Mouse (Mus musculus) layer of hippocampus, adult 18-20 months (tissue): Measurements from ENCODE around the gene Armc10. TPM values are rescaled to one million over a fixed set of nuclear protein-coding genes. Genes with fewer than 3 reads are reported as not detected.
"Not testable (repeated sequence)": the region's sequence is repeated elsewhere in the genome, so short reads cannot be mapped to it uniquely, and the experiment has no call there.

Source experiments
- DNase-seq, 2 experiments: peaks; one replicate each; pipeline ENCODE4 v3.0.0; 2022; ENCODE audit warnings: low spot score in 2 of 2
- total RNA-seq, 2 experiments: library from RNA; stranded (reverse); gene quantifications; 2 replicates each; pipeline ENCODE4 v1.2.3; 2021

Armc10 gene
- total RNA-seq, 2 experiments from 2014 or later, result 21.4 to 22.3 TPM

DNA sequence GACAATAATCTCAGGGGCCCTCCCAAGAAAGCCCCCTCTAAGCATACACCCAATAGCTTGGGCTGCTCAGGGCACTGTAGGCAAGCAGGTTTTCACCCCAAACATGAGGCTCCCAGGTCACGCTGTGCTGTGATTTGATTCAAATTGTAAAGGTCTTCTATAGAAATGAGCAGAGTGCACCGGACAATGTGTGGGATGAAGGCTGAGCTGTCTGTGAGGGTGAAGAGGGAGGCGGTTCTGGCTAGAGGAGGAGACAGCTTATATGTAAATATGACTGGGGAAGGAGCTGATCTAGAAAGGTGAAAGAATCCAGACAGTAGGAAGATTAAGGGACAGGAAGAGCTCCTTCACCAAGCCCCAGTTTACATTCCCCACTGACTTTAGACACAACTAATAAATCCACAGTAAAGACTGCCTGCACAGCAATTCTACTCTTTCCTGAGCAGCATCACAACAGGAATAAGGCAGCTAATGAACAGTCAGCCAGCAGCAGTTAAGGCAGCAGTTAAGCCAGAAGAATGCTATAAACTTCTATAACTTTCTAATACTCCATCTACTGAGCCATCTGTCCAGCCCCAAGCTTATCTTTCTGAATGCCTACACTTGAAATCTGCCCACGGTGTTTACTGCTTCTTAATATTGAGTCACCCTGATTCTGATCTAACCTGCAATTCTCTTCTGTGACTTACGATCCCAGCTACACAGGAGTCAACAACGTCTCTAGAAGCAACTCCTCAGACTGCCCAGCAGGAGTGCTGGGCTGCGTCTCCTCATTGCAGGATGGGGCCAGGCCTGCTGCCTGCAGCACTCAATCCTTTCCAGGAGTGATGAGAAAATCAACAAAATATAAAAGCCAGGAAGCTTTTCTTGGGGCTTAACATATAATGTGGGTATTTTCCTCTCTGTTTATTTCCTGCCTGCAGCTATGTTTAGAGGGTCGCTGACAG, 21.9 kb downstream of the Armc10 start:
- DNase-seq, result no peak

DNA sequence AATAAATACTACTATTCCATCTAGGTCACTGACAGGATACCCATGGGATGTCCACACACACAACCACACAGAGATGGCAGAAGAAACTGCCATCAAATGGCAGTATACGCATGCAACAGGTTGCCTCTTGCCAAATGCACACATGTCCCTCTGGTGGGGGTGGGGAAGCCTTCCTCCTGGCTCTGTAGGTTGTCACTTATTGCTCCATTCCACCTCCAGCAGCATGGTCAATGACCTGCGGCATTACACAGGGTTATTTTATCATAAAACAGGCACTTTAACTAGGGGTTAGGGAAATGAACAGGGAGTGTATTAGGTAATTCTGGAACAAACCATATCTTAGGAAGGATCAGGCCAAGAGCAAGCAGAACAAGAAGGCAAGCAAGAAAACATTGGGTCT, 23.7 kb downstream of the Armc10 start:
- DNase-seq, result no peak

DNA sequence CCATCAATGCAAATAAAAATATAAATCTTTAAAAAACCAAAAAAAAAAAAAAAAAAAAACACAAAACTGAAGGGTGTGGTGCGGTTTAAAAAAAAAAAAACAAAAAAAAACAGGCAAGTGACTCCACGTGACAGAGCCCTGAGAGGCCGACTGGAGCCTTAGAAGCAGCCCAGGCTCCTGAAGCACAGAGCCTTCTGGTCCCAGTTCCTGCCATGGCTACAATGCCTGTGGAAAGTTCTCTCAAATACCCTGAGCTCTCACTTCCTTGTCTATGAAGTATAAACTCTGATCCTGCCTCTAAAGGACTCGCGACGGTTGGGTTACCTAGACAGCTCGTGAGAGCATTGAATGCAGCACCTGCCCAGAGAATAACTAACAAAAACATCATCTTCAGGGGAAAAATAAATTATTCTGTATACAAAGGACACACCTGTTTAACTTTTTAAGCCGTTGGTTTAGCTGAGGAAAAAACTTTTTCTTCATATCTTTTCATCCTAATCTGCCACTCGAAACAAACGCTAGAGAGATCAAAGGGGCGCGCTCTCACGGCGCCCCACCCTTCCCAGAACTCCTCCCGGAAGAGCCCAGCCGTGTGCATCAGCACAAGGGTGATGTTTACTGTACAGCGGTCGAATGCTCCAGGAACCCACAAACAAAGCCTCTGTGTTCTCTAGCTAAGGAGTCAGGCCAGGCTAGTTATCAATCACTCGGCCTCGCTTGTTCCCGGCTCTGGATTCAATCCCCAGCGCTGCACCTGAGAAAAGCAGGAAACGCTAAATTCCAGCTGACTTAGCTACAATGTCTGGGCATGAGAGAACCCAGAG, 27.4 kb downstream of the Armc10 start:
- no peak for DNase-seq

DNA sequence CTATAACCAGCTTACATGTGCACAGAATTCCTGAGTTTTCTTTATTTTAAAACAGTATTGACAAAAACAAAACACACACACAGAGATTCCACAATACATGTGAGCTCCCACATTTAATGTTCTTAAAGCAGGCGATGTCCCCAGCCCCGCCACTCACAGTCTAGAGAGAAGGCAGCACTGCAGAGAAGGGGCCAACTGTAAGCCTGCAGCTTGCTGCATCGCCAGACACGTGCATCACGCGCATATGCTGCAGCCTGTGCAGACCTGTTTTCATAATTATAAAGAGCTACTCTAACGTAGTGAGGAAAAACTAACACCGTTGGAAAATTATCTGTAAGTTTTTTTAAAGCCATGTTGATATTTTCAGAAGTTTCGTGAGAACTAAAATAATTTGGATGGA, 28.1 kb downstream of the Armc10 start:
- DNase-seq, result no peak

DNA sequence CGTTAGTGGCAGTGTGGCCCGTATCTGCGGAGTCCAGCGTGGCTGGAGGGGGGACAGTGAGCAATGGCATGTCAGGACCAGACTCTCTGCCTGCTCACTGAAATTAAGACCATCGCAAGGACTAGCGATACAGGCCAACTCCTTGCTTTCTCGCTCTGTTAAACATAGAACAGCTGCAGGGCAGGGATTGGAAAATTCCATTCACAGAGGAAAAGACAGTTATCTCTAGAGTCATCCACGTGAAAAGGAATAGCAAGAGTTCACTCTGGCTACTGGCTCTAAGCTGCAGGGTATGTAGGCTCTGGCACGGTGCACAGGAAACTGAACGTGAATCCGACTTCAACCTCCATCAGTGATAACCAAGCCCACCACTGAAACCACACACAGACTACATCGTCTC, 29.4 kb downstream of the Armc10 start:
- no peak for DNase-seq

DNA sequence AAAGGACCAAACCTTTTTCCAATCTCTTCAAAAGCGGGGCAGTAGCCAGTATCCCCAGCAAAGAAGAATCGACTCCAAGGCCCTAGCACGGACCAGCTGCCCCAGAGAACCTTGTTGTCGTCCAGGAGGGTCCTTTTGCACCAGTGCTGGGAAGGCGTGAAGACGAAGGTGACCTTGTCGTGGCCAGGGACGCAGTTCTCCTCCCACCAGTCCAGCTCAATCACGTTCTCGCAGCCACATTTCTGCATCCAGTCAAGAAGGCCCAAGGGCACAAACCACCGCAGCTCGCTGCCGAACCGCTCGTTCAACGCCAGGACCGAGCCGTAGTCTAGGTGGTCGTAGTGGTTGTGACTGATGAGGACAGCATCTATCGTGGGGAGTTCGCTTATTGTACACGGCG, 29.9 kb downstream of the Armc10 start:
- no peak for DNase-seq

DNA sequence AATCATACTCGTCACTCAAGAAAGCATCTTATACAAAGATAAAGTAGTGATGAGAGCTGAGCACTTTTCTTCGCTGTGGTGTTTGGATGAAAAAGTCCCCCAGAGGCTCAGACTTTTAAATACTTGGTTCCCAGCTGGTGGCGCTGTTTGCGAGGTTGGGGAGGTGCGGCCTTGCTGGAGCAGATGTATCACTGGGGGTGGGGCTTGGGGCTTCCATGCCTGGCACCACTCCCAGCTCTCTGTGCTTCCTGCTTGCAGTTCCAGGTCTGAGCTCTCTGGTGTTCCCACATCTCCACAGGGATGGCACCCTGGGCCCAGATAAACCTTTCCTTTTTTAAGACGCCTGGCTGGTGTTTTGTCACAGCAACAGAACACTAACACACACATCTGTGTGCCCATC, 32.3 kb downstream of the Armc10 start:
- no peak for DNase-seq

DNA sequence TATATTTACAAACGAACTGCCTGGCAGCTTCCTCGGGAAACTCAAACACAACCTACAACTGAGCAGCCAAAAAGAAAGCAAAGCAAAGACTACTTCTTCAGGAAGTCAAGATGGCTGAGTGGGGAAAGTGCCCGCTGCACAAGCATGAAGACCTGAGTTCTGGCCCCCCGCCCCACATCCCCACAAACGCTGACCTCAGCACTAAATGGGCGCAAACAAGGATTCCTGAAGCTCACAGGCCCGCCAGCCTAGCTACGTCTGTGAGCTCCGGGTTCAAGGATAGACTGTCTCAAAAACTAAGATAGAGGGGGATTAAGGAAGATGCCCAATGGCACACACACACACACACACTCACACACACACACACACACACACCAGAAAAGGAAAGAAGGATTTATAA, 32.8 kb downstream of the Armc10 start:
- DNase-seq, result no peak

DNA sequence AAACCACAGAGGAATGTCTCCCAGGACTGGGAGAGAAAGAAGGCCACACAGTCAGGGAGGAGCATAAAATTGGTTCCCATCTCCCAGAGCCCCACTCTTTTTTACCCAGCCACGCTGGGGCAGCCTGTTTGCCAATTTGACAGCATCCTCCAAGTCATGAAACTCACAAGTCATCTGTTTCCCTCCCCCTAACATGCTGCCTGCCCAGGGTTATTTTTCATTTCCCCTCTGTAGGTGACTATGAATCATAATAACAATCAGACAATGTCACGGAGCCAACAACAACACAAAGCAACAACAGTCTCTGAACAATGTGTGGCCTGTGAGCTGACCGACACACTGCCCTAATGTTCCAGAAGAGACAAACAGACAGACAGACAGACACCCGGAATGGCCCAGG, 34.4 kb downstream of the Armc10 start:
- no peak for DNase-seq

DNA sequence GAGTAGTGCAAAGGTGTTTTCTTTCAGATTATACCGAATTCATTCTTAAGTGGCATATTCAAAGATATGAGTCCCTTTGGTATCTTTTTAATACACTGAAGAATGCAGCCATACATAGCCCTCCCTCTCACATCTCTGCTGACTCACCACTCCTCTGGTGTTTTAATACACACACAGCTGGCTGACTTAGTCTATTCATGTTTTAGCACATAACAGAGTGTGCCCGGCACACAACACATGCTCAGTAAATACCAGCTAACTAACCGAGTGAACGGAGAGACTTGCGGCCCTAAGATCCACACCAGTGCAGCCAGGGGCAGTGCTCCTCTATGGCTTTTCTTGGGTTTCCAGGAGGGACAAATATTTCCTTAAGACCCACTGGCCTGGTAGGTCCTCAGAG, 35.3 kb downstream of the Armc10 start:
- DNase-seq, result peak in 1 of 2 experiments; percentile 63

DNA sequence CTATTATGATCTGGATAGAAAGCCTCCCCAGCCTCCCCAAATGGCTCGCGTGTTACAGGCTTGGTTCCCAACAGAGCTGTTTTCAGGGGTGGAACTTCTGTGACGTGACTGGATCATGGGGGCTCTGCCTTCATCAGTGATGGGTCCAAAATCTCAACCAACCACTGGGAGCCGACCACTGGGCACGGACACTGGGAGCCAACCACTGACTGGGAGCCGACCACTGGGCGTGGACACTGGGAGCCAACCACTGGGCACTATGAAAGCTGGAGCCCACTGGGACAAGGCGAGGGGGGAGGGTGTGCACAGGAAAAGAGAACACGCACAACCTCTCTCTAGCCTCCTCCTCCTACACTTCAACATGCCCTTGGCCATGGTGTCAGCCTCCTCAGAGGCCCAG, 38.2 kb downstream of the Armc10 start:
- no peak for DNase-seq

DNA sequence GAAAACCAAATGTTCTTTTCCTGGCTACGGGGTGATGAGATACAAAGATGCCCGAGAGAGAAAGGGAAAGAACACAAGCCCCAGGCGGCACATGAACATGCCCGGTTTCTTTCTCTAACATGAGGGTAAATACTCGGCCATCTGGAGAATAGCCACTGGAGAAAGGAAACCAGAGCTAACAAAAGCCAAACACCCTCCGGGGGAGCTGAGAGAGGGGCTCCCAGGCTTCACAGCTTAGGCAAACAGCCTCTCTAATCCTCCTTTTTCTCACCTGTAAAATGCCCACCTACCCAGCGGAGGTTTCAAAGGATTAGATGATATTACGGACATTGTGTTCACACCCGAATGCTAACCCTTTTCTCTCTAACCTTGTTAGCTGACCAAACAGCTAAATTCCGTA, 39.4 kb downstream of the Armc10 start:
- no peak for DNase-seq

DNA sequence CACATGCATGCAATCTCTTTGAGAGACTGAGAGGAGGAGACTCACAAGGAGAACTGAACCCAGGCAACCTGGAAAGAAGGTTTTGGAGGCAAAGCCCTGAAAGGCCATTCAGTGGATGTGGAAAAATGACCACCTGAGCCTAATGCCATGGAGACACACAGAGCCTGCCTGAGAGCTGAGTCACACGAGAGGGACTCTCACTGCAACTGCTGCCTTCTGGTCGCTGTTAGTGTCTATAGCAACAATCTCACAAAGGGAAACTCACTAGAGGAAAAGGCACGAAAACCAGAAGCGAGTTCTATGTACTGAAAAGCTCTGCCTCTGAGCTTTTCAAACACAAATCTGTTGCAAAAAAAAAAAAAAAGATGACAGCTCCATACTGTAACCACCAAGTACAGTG, 41.4 kb downstream of the Armc10 start:
- peak in 1 of 2 experiments; percentile 66 for DNase-seq

DNA sequence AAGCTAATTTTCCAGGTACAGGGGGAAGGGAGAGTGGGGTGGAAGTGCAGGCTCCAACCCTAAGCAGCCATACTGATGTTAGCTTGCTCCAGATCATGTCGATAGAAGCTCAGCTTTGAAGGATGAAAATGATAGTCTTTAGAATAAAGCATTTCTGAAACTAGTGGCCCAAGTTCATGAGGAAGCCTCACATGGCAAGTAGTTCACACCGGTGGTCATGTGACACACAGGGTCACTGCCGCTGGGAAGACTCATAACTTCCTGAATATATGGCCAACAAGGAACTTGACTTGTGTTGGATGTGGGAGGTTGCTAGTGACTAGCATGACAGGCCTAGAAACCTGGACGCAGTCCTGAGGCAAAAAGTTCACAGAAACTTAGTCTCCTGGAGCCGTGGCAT, 46.6 kb downstream of the Armc10 start:
- DNase-seq, result no peak

DNA sequence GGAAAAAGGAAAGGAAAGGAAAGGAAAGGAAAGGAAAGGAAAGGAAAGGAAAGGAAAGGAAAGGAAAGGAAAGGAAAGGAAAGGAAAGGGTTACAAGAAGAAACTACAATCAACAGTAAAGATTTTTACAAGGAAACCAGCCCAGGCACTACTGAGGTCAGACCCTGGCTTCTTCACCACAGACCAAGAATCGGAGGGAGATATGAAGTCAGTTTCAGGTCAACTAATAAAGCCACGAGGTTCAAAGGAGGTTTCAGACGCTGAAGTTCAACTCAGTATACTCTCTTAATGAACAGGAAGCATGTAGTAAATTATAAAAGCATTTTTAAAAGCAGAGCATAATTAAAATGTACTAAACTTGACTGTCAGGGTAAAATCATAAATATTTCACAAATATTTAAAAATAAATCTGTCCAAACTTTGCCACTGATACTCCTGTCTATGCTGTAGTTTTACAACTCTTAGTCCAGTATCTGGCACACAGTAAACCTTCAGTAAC, 47.8 kb downstream of the Armc10 start:
- DNase-seq, result no peak

DNA sequence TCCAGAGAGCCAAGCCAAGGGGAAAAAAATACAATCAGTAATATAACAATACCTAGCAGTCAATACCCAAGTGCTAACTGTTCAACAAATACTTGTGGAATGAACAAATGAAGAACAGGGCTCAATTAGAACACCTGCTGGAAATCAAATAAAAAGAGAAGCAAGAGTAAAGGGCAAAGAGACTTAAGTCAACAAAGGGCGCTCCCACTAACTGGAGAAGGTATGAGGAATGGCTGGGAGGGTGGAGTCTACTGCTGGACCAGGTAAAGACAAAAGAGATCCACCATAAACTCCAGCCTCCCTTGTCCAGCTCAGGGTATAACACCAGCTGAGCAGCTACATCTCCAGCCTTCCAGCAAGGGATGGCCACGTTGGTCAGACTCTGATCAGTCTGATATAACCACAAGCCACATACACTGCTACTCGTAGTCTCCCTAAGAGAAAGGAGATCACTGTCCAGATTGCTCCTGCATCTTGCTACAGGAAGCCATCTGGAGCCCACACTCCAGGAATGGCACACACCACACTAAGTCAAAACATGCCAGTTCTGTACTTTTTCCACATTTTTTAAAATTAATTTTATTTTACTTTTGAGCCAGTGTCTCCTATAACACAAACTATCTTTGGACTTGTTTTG, 49.4 kb downstream of the Armc10 start:
- no peak for DNase-seq

DNA sequence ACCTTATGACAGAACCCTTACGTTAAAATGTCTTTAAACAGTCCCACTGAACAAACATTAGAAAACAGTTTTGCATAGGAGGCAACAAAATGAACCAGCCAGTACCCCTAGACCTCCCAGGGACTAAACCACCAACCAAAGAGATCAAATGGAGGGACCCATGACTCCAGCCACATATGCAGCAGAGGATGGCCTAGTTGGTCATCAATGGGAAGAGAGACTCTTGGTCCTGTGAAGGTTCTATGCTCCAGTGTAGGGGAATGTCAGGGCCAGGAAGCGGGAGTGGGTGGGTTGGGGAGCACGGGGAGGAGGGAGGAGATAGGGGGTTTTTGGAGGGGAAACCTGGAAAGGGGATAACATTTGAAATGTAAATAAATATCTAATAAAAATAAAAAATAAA, 53.9 kb downstream of the Armc10 start:
- DNase-seq, result not testable (repeated sequence)

DNA sequence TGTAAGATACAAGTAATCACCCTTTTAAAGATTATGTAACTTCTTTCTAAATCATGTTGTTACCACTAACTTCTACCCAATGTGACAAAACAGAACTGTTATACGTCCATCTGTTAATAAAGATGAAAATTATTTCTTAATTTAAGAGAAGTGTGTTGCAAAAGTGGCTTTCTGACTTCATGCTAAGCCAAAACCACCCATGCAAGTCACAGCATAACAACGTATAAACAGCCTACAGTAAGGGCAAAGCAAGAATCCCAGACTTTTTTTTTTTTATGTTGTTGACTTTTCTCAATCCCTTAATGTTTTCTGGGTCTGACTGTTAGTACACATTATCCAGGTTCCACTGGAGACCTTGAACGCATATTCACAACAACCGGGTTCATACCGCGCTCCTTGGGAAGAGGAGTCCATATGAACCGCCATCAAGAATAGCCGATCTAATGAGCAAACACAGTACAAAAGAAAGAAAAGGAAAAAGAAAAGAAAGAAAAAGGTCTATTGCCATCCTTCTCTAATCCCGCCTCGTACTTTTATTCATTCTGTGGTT, 54.7 kb downstream of the Armc10 start:
- DNase-seq, result no peak

DNA sequence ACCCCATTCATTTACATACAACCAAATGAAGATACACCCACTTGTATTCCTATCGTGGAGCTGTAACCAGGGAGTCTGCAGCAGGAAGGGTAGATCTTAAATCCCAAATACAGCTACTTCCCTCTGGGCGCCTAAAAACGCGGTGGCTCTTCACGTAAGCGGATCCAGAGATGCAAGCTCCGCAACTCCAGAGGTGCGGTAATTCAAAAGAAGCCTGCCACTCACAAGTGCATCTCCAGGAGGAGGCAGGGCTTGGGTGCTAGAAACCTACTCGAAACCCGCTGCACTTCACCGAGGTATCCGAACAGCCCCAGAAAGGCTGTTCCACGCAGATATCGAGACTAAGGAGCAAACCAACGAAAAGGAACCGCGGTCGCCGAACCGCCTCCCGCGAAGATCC, 55.3 kb downstream of the Armc10 start:
- no peak for DNase-seq

DNA sequence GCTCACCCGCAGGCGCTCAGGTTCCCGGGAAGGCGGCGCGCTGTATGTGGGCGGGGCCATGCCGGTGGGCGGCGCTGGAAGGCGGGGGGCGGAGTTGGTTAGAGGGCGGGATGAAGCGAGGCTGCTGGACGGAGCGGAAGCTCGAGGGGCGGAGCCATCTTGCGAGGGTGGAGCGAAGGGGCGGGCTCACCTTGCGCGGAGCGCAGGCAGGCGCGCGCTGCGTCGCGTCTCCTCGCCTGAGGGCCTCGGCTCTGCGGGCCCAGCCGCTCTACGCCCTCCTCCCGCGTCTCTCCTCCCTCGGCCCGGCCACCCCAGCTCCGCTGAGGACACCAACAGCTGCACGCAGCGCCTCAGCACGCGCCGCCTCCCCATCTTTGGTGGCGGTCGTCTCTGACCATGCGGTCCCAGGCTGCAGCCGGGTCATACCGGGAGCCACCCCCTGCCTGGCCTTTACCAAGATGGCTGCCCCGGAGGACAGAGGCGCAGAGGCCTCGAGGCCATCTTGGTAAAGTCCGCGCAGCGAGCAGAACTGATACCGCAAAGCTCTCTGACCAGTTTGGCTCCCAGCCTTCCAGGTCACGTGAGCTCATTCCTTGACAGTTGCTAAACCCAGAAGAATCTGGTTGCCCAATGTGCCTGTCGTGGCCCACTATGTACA, 55.9 kb downstream of the Armc10 start, which contains the start of gene Napepld:
Gene Napepld (minus strand): TSS at position 46 of the 658 bp plus-strand sequence.
- DNase-seq, result peak; percentile 98 to 99

DNA sequence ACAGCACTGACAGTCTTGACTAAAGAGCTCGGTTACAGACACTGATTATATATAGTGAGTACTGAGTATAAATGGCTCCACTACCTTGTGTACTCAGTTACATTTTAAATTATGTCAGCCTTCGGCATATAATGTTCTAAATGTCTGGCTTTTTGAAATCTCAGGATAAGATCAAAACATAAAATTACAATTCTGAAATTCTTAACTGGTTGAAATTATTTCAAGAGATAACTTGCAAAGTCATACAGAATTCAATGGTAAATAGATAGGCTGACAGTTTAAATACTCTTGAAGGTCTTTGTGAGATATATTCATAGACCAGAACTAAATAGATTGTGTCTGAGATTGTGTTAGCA, 56.4 kb downstream of the Armc10 start:
- DNase-seq, result no peak
